Mouse (Mus musculus) right cerebral cortex, postnatal 10 days (tissue): Measurements from ENCODE around the gene Akap2.

Source experiments
- DNase-seq, 2 experiments: peaks; one replicate each; pipeline ENCODE4 v3.0.0; 2021; ENCODE audit warnings: low spot score in 2 of 2

Gene Akap2

DNA sequence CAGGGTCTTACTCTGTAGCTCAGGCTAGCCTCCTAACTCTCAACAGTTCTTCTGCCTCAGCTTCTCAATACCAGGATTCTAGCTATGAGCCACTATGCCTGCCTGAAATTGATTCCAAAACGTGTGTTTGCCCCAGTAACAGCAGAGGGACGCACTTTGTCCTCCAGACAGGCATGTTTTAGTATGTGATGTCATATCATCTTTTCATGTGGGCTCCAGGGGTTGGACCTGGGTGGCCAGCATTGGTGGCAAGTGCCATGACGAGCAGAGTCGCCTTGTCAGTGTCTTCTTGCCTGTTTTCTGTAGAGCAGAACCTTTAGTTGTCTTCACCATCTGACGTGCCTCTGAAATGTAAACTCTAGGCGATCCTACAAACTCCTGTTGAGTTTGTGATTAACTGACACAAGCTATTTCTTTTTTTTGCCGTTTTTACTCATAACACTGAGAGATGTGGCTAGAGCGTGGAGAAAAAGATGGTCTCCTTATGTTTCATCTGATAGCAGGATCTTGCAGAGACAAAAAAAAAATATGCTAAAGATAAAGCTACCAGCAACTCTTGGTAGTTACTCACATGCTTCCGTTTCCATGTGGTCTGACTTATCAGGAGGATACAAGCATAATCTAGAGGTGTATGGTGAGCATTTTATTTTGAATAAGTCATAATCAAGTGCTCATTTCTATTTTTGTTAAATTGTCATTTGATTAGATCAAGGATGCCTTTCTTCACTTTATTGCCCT is 80.3 kb downstream of the Akap2 start:
- no peak for DNase-seq

DNA sequence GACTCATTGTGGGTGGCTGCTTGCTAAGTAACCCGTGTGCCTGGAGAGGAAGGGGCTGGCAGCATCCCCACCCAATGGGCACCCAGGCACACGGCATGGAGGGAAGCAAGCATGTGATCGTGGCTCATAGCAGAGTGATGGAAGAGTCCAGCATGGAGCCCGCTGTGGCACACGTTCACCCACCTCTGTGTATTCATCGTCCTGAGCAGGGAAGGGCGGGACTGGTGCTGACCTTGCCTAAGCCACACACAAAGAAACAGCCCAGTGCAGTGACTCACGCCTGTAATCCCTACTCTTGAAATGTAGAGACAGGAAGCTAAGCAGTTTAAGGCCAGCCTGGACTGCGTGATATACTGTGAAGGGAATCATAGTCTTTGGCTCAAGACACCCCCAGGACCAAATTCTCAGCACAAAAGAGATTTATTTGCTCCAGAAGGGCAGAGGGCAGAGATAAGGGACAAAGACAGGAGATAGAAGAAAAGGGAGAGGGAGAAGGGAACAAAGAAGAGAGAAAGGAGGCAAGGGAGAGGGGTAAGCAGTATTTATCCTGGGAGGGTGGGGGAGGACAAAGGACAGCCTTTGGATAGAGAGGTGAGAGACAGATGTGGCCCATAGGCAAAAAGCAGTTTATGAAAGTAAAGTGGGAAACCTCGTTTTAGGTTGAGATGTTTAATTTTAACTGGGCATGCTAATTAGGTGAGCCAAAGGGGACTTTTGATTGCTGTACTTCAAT is 81.0 kb downstream of the Akap2 start:
- DNase-seq = no peak

DNA sequence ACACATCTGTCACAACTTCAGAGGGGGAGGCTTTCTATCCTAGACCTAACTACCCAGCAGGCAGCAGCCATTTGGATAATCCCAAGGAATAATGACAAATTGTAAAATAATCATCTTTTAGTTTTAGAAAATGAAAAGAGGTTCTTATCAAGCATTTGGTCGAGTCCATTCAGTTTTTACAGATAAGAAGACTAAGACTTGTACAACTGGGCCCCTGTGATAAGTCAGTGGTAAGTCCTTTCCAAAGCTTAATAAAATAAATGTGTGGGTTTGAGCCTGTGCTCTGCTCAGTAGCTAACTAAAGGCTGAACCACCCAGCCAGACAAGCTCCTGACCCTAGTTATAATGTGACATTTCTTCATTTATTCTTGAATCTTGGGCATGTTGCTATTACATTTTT is 81.8 kb downstream of the Akap2 start:
- no peak for DNase-seq

DNA sequence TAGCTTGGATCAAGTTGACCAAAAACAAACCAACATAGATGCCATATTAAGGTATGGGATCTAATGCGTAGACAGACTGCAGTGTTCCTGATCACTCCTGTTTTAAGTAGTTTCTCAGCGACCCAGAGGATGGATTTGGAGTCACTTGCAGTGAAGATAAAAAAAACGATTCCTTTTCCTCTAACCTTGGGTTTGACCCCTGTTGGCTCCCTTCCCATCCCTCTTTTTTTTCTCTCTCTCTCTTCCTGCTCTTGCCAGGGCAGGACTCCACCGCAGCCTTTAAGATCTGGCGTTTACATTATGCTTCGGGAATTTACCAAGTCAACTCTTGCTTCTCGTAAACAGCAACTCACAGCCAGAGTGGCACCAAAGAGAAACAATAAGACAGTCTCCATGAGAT is 83.8 kb downstream of the Akap2 start:
- no peak for DNase-seq

DNA sequence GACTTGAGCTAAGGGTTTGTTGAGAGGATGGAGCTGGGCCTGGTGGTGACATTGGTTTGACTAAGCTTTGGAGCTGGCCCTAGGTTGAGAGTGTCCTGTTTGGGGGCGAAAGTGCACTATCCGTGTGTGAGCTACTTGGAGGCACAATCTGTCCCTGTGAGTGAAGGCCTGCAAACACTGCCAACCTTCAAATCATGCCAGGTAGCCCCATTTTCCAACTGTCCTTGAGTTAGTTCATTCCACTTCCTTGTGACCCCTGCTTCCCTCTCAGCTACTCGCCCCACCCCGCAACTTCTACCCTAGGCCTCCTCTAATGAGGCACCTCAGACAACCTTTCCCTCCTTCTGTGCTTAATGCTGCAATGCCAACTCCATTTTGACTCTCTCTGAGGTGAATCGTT is 84.5 kb downstream of the Akap2 start:
- DNase-seq = no peak

DNA sequence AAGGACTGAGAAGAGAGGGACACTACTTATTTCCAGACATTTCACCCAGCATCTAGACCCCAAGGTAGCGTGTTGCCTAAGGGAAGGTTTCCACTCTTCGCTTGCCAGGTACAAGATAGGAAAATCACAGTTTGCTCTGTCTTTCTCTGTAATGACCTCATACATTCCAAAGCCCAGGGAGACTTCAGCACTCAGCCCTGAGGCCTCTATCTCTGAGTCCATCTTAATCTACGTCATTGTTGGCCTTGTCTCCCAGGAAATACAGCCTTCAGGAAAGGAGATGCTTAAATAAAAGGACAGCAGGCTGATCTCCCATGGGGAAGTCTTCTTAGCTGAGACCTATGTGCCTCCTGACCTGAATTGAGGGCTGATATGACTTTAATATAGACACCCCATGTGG is 85.0 kb downstream of the Akap2 start:
- DNase-seq = no peak

DNA sequence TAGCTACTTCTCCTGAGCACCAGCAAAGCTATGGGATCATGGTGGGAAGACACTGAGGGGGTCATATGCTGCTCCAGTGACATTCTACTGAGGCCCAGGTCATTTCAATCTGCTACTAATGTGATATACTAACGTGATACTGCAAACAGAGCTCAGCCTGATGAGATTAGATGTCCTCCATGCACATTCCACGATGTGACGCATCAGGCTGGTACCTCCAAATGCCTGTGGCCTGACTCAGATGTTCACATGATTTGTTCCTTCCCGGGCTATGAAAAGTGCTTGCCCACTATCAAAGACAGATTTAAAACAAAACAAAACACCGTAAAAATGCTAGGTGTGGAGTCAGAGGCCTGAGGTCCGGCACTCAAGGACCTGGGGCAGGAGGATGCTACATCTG is 87.4 kb downstream of the Akap2 start:
- no peak for DNase-seq

DNA sequence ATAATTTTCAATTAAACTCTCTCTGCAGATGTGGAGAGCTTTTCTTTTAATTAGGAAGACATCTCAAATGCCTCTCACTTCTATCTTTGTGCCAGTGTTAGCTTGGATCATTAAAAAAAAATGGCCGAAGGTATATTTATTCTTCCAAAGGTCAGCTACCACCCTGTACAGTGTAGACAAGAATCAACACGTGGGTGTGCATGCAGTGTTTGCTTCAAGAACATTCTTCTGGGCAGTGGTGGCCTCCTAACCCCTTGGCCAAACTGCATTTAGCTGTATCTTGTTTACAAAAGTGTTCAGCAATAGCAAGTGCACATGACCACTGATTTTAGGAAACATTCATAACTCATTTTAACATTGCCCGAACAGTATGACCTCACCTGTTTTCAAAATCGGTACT is 92.0 kb downstream of the Akap2 start:
- no peak for DNase-seq

DNA sequence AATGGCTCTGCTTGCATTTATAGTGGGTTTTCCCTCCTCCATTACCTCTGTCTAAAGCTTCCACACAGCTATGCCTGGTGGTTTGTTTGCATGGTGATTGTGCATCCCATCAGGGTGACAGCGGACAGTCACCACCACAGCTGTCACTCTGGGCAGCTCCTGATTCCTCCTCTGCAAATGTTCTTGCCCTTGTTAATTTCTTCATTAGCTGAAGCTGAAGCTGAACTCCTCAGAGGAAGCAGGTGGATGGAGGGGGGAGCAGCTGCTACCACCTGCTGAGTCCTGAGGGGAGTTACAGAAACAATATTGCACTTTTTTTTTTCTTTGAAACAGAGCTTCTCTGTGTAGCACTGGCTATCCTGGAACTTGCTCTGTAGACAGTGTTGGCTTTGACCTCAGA is 94.6 kb downstream of the Akap2 start:
- no peak for DNase-seq

DNA sequence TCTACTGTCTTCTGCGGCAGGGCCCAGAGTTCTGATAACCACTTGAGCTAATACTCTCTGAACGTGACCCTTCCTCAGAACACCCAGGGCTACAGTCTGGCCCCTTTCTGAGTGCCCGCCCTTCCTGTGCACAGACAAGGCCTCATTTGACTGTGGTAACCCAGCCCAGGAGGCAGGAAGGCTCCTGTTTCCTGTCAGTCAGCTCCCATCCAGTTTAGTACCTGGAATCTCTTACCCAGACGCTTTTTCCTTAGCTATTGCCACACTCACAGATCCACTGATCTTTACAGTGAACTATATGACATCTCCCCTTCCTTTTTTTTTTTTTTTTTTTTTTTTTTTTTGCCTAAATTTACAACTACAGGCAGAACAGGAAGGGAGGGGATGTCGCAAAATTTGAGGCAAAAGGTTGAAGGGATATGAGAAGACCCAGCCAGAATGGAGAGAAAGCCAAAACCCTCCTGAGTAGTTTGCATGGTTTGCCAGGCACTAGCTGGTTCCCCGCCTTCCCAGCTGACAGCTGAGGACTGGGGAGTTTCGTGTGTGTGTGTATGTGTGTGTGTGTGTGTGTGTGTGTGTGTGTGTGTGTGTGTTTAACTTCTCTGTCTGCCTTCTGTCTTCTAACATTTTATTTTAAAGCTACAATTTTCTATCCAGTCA is 95.6 kb downstream of the Akap2 start:
- peak; percentile 43 to 46 for DNase-seq

DNA sequence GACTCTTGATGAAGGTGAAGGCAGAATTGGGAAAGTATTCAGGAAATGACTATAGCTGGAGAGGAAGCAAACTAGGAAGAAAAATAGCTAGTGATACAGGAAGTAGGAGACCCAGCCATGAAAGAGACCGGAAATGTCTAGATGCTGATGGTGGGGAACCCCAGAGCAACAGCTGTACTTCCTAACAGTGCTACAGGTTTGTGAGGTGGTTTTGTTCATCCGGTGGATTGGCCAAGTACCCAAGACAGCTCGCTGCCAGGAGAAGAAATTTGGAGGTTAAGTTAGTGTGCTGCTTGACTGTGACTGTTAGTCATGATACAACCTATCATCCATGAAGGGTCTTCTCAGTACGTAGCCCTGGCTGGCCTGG is 96.1 kb downstream of the Akap2 start:
- no peak for DNase-seq

DNA sequence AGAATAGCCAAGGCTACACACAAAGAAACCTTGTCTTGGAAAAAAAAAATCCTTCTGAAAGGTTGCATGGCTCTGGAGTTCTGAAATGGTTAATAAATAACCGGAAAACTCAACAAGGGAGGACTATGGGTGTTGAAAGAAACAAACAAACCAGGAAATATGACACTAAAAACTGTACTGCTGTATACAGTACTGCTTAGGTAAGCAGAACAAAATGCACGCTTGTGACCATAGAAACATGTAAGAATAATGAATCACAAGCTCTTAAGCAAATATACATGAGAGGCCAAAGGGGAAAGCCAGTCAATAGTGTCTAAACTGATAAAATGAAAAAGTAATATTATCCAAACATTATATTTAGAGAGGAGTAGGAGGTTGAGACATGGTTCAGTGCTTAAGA is 97.9 kb downstream of the Akap2 start:
- no peak for DNase-seq

DNA sequence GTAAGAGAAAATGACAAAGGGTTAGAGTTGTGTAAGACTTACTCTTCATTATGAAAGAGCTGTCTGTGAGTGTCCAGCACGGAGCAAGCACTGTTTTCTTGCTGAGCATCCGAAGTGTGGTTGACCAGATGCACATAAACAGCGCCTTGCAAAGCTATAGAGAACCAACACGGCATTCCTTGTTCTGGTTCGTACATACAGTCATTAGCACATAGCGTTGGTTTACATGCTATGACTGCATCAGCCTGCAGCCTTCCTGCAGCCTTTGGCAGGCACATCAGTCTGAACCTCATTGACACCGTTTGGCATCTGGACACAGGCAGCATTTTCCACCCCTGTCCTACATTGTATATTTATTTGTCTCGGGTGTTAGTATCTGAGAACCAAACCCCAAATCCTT is 98.7 kb downstream of the Akap2 start:
- DNase-seq = no peak

DNA sequence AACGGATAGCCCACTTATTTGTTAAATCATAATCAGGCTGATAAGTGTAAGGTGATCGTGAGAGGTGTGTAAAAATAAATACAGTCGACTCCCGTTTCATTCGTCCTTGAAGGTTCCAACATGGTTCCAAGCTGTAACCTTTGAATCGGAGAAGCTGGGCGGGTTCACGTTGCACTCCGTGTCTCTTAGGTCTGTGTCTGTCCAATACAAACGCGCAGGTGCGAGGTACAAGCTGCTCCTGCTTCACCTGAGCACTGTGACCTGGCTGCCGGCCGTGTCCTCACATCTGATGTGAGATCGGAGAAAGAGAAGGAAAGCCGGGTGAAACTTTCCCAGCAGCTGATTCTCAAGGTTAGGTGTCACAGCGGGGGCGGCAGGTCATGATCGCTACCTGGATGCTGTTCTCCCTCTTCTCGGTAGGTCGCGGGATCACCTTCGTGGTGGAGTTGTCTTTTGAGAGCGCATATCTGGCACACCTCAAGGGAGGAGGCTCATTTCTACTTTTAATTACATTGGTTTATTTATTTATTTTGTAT is 103.5 kb downstream of the Akap2 start:
- no peak for DNase-seq

DNA sequence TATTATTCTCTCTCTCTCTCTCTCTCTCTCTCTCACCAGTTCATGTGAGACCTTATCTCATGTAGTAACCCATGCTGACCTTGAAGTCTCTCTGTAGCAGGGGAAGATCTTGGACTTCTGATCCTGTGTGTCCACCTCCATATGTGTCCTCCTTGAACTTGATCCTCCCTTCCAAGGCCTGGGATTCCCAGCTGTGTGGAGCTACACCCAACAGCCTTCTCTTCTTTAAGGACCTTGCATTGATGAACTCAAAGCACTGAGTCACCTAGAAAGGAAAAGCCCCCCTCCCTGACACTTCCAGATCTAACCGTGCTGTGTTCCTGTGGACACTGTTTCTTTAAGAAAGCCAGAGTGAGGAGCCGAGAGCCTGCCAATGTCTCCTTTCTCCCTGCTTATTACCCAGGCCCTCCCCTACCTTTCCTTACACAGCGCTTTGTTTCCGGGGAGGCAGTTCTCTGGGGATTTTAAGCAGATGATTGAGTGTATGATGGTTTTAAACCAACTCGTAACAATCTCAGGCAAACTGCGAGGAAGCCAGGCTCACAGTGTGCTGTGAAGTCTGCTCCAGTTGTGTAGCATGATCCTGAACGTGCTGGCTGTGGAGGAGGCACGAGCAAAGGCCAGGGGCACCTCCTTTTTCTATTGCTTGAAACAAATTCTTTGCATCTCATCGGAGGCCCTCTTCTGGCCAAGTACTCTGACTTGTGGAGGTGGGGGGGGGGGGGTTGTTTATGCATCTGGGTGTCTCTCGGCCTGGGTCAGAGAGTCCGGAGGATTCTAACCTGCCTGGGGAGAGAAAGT is 104.3 kb downstream of the Akap2 start:
- no peak for DNase-seq

DNA sequence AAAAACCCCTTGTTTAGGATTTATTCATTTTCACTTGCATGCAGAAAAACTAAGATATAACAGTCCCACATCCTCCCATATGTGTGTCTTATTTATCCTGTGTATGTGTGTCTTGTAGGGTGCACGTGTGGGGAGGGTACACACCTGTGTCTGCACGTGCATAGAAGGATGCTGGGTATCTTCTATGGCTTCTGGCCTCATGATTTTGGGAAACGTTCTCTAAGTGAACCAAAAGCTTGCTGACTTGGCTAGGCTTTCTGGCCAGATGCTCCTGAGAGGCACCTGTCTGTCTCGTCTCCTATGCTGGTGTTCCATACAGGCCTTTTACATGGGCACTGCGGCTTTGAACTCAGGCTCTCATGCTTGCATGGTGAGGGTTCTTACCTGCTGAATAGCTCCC is 105.2 kb downstream of the Akap2 start:
- no peak for DNase-seq

DNA sequence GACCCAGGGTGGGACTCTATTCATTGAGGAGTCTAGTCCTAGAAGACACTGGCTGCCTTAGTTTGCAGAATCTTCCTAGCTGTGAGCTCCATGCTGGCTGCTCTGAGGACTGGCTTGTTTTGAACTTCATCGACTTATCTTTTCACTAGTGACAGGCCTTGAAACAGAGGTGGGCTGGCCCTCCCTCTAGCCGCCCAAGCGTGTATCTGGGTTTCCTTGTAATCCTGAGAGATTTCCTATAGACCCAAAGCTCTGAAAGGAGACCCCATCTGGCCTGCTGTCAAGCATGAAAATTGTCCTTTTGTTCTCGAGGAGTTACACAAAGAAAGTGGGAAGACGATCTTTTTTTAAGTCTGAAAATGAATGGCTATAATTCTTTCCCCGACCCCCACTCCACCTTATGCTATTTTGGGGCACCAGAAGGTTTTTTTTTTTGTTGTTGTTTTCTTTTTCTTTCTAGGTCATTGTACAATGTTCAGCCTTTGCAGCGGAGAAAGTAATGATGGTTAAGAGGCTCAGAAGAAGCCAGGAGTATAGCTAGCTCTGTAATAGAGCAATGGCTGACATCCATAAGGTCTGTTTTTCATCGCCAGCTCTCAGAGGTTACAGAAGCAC is 107.3 kb downstream of the Akap2 start:
- no peak for DNase-seq

DNA sequence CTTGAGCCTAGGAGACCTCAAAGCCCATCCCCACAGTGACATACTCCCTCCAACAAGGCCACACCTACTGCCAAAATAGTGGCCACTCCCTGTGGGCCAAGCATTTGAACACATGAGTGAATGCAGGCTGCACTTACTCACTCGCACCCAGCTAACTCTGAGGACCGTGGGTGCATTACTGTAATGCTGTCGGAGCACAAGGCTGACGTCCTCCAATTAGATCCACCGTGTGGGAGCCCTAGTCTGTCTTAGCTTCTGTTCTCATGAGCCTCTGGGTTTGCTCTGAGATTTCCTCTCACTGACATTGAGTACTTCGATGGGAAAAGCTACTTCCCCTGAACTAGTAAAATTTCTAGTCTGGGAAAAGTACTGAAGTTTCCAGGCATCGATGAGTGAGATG is 108.8 kb downstream of the Akap2 start:
- DNase-seq = no peak

DNA sequence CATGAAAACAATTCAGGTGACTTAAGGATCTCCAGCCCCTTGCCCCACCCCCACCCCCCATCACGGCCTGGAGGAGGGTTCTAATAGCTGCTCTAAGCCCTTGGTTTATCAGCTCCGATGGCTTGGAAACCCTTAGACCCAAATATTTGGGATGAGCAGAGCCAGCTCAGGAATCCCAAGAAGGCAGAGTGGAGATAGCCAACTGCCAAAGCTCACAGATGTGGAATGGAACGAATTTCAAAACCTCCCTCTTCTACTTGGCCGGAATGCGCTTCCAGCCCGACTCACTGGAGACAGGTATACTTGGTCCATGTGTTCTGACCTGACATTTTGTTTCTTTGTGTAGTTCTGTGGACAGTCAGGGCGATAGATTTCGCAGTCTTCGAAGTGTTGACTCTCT is 111.7 kb downstream of the Akap2 start:
- no peak for DNase-seq

DNA sequence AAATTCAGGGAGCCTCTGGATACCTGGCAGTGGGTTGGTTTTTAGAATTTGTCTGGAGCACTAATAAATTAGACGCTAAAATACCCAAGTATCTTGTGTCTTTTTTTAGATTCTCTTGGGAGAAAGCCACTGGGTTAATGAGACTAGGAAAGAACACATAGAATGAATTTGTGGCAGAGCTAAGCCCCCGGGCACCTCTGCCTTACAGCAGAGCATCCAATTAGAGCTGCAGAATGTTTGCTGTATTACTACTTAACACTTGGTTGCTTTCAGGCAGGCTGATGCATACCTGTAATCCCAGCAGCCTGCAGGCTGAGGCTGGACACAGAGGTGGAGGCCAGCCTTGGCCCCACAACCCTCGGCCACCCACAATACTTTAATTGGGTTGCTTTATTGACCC is 112.3 kb downstream of the Akap2 start:
- DNase-seq = no peak

DNA sequence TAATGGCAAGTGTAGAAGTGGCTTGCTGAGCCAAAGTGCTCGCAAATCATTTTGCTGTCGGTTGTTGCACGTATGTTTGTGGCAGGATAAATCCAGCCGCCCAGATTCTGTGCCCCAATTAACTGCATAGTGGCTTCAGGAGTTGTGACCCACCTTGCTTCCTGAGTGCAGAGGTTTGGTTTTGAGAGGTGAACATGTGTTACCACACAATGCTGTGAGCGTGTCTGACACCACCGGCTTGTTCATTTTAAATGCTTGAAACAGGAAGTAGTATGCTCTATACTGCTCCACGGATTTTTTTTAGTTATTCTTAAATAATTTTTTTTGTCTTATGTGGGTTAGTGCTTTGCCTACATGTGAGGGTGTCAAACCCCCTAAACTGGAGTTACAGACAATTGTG is 114.9 kb downstream of the Akap2 start:
- no peak for DNase-seq

DNA sequence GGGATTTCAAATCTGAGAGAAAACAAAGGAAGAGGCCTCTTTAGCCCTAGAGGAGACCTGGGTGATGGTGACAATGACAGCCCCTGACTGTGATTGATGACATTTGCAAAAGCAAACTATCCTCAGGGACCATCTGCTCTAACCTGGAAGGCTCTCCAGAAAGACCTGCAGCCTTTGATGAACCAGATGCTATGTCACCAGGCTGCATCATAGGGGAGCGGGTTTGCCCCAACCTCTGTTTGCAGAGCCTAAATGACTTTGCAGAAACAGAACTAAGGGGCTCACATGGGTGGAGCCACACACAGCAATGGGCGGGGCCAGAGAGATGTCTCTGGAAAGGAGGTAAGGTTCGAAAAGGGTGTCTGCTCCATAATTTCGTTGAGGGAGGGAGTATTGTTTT is 115.6 kb downstream of the Akap2 start:
- DNase-seq = no peak
